Mouse (Mus musculus) midbrain, embryonic 16.5 days (tissue): ENCODE results near the gene P2rx5. TPM values are rescaled to one million over a fixed set of nuclear protein-coding genes. Genes with fewer than 3 reads are reported as not detected.

Source experiments
- ATAC-seq: fragments of 200-750 bp; cut with Nextera tagmentation; 2 replicates; pipeline ENCODE4 v1.8.0; 2017; ENCODE audit warnings: moderate TSS enrichment
- H3K27ac ChIP-seq: fragments of 300-500 bp; sonication (generic); 2 replicates; pipeline ENCODE4 v1.5.1; 2014; ENCODE audit warnings: mild to moderate bottlenecking, low read length, mixed read lengths
- H3K27me3 ChIP-seq: fragments of 300-500 bp; sonication (generic); 2 replicates; pipeline ENCODE4 v1.6.1; 2014; ENCODE audit warnings: low read depth, low read length, mixed read lengths; ENCODE audit not compliant: control insufficient read depth, insufficient read depth
- H3K36me3 ChIP-seq: fragments of 300-500 bp; sonication (generic); 2 replicates; pipeline ENCODE4 v1.6.1; 2014; ENCODE audit warnings: mild to moderate bottlenecking, low read length, moderate library complexity, mixed read lengths; ENCODE audit not compliant: control insufficient read depth, insufficient read depth
- H3K4me1 ChIP-seq: fragments of 300-500 bp; sonication (generic); 2 replicates; pipeline ENCODE4 v1.6.1; 2014; ENCODE audit warnings: mild to moderate bottlenecking, low read length, mixed read lengths; ENCODE audit not compliant: control insufficient read depth, insufficient read depth
- H3K4me2 ChIP-seq: fragments of 300-500 bp; sonication (generic); 2 replicates; pipeline ENCODE4 v1.6.1; 2014; ENCODE audit warnings: mild to moderate bottlenecking, low read length, mixed read lengths
- H3K4me3 ChIP-seq: fragments of 300-500 bp; sonication (generic); 2 replicates; pipeline ENCODE4 v1.5.1; 2014; ENCODE audit warnings: low read depth, mild to moderate bottlenecking, low read length, moderate library complexity, mixed read lengths
- H3K9ac ChIP-seq: fragments of 300-500 bp; sonication (generic); 2 replicates; pipeline ENCODE4 v1.6.1; 2014; ENCODE audit warnings: low read depth, low read length, mixed read lengths
- H3K9me3 ChIP-seq: fragments of 300-500 bp; sonication (generic); replicated peaks from 2 replicates; pipeline ENCODE4 v1.6.1; 2014; ENCODE audit warnings: mild to moderate bottlenecking, low read length, mixed read lengths; ENCODE audit not compliant: control insufficient read depth, poor library complexity, severe bottlenecking
- WGBS: fragments of 180-500 bp; shearing (Covaris S2); extraction: QIAGEN DNeasy Blood & Tissue Kit; methylation state at CpG from one replicate; pipeline ENCODE4 v1.1.7; 2014; 5-methylcytosine and 5-hydroxymethylcytosine counted together
- polyA plus RNA-seq: library from polyadenylated mRNA; unstranded; fragments of >200 nt; fragmentation: Nextera tagmentation; extraction: Ambion mirVana; gene quantifications from 2 replicates; pipeline ENCODE4 v1.2.1, GENCODE M21; 2015

P2rx5 gene
- polyA plus RNA-seq, 1 experiment from 2014 or later: 0.29 TPM

DNA sequence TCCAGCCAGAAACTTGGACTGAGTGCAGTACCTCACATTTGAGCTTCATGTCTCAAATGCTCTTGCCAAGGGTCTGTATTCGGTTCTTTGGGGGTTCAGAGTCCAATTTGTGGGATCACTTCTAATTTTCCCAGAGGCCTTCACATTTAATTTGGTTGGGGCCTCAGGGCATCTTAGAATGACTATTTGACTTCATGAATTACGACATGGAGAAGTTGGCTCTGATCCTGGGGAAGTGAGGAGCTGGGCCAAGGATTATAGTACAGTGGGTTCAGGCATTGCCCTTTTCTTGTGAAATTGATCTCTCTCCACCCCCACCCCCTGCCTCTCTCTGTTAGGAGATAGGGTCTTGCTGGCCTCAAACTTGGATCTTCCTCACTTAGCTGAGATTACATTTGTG is 40.8 kb downstream of the P2rx5 start:
- no peak for ATAC-seq
- 67% methylated on average over 2 of the region's 2 CpGs for WGBS
- Histone ChIP-seq H3K4me2 (no peak overlapping the region), H3K9me3 (no peaks in the 10 kb centered on the region), H3K4me3 (no peak overlapping the region), H3K4me1 (peaks cover 11% of the 10 kb centered on the region), H3K9ac (no peak overlapping the region), H3K27ac (no peak overlapping the region), H3K36me3 (no peaks in the 10 kb centered on the region), H3K27me3 (no peaks in the 10 kb centered on the region)

DNA sequence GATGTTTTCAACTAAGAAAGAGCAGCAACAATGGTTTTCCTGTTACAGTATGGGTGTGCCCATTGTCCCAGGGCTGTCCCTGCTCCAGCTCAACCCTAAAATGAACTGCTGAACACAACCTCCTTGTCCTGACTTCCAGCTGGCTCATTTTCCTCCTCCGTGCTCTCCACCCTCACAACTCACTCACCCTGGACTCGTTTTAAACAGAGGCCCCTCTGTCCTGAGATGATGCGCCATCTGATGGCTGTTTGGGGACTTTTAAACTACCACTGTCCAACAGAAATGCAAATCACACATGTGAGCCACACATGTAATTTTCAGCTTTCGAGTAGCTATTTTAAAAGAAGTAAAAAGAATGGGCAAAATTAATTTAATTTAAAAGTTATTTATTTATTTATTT is 41.4 kb downstream of the P2rx5 start:
- Histone ChIP-seq H3K4me1 (peaks cover 11% of the 10 kb centered on the region), H3K4me2 (no peak overlapping the region), H3K27me3 (no peaks in the 10 kb centered on the region), H3K36me3 (no peaks in the 10 kb centered on the region), H3K4me3 (no peak overlapping the region), H3K9me3 (no peaks in the 10 kb centered on the region), H3K9ac (no peak overlapping the region), H3K27ac (no peak overlapping the region)
- no peak for ATAC-seq
- WGBS: 34% methylated on average over 4 of the region's 4 CpGs

DNA sequence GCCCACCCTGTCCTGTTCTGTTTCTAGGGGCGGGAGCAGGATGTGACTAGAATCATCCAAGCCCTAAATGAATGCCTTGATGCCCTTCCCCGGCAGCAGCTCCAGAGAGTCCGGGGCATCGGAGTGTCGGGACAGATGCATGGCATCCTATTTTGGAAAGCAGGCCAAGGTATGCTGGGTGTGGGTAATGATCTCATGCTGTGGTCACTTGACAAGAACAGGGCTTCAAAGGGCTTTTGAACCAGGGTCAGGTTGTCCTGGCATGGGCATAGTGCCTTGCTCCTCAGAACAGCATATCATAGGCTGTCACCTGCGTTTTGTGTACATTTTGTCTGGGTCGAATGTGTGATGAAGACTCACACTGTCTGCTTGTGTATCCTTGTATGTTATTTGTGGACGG is 43.7 kb downstream of the P2rx5 start:
- H3K4me1 ChIP-seq: peaks cover 3% of the 10 kb centered on the region; the same call in 1 of the 2 replicates
- no peak overlapping the region for H3K27ac ChIP-seq
- H3K27me3 ChIP-seq: no peaks in the 10 kb centered on the region
- 89% methylated on average over 8 of the region's 8 CpGs for WGBS
- H3K36me3 ChIP-seq: no peaks in the 10 kb centered on the region
- H3K4me2 ChIP-seq: no peak overlapping the region
- H3K9ac ChIP-seq: no peak overlapping the region
- ATAC-seq: no peak
- no peaks in the 10 kb centered on the region for H3K9me3 ChIP-seq
- H3K4me3 ChIP-seq: no peak overlapping the region

DNA sequence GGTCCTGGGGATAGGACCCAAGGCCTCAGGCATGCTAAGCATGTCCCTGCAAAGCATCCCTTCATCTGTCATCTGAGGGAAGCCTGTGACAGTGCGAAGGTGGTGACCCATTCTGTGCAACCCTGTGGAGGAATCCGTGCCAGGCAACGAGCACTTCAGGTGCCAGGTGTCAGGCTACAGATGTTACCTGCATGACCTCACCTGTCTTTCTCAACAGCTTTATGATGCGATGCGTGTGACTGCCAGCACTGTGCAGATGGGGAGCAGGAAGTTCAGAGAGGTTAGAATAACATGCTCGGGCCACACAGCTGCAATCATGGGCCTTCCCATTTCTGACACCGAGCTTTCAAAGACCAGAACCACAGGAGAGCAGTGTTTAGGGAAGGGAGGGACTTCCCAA is 45.0 kb downstream of the P2rx5 start:
- no peaks in the 10 kb centered on the region for H3K4me1 ChIP-seq

DNA sequence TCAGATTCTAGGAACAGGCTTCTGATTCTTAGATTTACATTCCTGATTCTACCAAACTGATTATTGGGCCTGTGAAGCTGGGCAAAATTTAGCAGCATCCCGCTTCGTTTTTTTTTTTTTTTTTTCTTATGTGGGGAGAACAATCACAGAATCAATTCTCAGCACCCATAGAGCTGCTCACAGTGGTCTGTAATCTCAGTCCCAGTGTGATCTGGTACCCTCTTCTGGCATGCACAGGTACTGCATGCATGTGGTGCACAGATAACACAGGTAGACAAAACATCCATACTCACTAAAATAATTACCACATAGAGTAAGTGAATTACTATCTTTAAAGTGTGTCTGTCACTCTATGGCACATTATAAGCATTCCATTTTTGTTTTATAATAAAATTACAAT is 47.4 kb downstream of the P2rx5 start:
- Histone ChIP-seq H3K27me3 (no peaks in the 10 kb centered on the region), H3K36me3 (no peaks in the 10 kb centered on the region), H3K4me1 (no peaks in the 10 kb centered on the region), H3K9me3 (no peaks in the 10 kb centered on the region), H3K27ac (no peak overlapping the region), H3K9ac (no peak overlapping the region), H3K4me2 (no peak overlapping the region), H3K4me3 (no peak overlapping the region)
- 76% methylated on average over 2 of the region's 2 CpGs for WGBS
- ATAC-seq: no peak

More for the DNA sequence above, 45.0 kb downstream of the P2rx5 start:
- no peak overlapping the region for H3K27ac ChIP-seq
- H3K9ac ChIP-seq: no peak overlapping the region
- no peak for ATAC-seq
- H3K4me2 ChIP-seq: no peak overlapping the region
- no peaks in the 10 kb centered on the region for H3K27me3 ChIP-seq
- no peaks in the 10 kb centered on the region for H3K9me3 ChIP-seq
- WGBS: 88% methylated on average over 7 of the region's 7 CpGs
- H3K4me3 ChIP-seq: no peak overlapping the region
- H3K36me3 ChIP-seq: no peaks in the 10 kb centered on the region

DNA sequence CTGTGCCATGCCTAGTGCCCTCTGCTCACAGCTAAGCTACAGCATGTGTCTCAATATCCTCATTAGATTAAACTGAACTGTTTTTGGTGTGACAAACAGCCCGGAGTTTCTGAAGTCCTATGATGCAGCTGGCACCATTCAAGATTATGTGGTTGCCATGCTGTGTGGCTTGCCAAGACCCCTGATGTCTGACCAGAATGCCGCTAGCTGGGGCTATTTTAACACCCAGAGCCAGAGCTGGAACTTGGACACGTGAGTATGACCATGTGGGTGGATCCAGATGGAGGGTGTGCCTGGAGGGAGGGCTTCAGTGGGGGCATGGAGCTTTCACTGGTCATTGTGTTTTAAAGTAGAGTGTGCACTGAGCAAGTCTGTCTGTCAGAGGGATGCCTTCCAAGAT is 53.7 kb downstream of the P2rx5 start:
- Histone ChIP-seq H3K36me3 (no peaks in the 10 kb centered on the region), H3K9ac (no peak overlapping the region), H3K4me2 (no peak overlapping the region), H3K4me1 (no peaks in the 10 kb centered on the region), H3K27ac (no peak overlapping the region), H3K27me3 (no peaks in the 10 kb centered on the region), H3K4me3 (no peak overlapping the region), H3K9me3 (no peaks in the 10 kb centered on the region)
- 76% methylated on average over 3 of the region's 3 CpGs for WGBS
- no peak for ATAC-seq

DNA sequence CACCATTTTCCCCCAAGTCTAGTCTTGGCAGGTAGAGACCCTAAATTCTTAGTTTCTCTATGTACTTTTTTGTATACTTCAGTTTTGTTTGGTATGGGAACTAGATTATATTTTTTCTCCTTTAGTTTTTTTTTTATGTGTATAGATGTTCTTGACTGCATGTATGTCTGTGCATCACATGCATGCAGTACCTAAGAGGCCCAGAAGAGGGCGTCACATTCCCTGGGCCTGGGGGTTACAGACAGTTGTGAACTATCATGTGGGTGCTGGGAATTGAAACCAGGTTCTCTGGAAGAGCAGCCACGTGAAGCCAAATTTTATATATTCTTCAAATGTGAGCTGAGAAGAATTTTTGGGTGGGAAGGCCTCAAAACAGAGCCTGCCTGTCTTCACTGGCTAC is 59.5 kb downstream of the P2rx5 start:
- no peaks in the 10 kb centered on the region for H3K36me3 ChIP-seq
- no peaks in the 10 kb centered on the region for H3K9me3 ChIP-seq
- H3K4me3 ChIP-seq: no peak overlapping the region
- no peak overlapping the region for H3K27ac ChIP-seq
- no peak overlapping the region for H3K9ac ChIP-seq
- H3K27me3 ChIP-seq: no peaks in the 10 kb centered on the region
- WGBS: 68% methylated on average over 2 of the region's 2 CpGs
- H3K4me2 ChIP-seq: no peak overlapping the region
- no peak for ATAC-seq
- no peaks in the 10 kb centered on the region for H3K4me1 ChIP-seq

DNA sequence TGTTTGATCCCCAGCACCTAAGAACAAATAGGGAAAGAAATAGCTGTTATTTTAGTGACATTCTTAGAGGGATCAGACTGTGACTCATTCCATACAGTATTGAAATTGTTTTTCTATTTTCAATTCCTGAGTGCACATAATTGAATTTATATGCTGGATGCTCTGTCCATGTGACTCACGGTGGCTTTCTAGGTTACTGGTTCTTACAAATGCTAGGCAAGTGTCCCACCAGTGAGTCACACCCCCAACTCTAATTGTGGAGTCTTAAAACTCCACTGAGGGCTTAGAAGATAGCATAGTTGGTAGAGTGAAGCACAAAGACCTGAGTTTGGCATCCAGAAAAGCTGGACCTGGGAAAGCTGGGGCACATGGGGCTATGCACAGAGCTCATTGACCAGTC is 60.4 kb downstream of the P2rx5 start:
- H3K27ac ChIP-seq: no peak overlapping the region
- H3K27me3 ChIP-seq: no peaks in the 10 kb centered on the region
- no peak overlapping the region for H3K4me3 ChIP-seq
- H3K9me3 ChIP-seq: no peaks in the 10 kb centered on the region
- 90% methylated on average over 1 of the region's 1 CpGs for WGBS
- ATAC-seq: no peak
- no peak overlapping the region for H3K9ac ChIP-seq
- no peaks in the 10 kb centered on the region for H3K4me1 ChIP-seq
- no peaks in the 10 kb centered on the region for H3K36me3 ChIP-seq
- H3K4me2 ChIP-seq: no peak overlapping the region
